Mouse (Mus musculus): ENCODE results near the gene Cadm3. TPM values are rescaled to one million over a fixed set of nuclear protein-coding genes. Genes with fewer than 3 reads are reported as not detected.

Cadm3 gene
- polyA plus RNA-seq, 1 experiment from 2014 or later: 0.26 TPM

- DNase-seq (ENCODE audit: low spot score): no peak
- no peaks in the 10 kb centered on the region for H3K4me1 ChIP-seq (ENCODE audit: insufficient read depth, low read depth, low read length)
- no peak overlapping the region for H3K27ac ChIP-seq (ENCODE audit: low read length)
- H3K9me3 ChIP-seq (ENCODE audit: low read length): no peaks in the 10 kb centered on the region
- no peak overlapping the region for H3K4me3 ChIP-seq (ENCODE audit: low read depth, low read length)
- H3K36me3 ChIP-seq (ENCODE audit: insufficient read depth, low read length): no peaks in the 10 kb centered on the region
- H3K4me2 ChIP-seq (replicated peaks; ENCODE audit: low read depth, low read length): no peak overlapping the region
- H3K9ac ChIP-seq (replicated peaks; ENCODE audit: low read depth): no peak overlapping the region
- no peak for TF ChIP-seq EP300 (IDR thresholded peaks at IDR 0.05)
- no peak for TF ChIP-seq CTCF (IDR thresholded peaks at IDR 0.05)
- WGBS: 18% methylated on average over 4 of the region's 4 CpGs
- H3K27me3 ChIP-seq (replicated peaks; ENCODE audit: insufficient read depth, low read length): no peaks in the 10 kb centered on the region
- ATAC-seq: no peak
Observed at GRCm38 (mm10) chr1:173329185-173329584, 38.3 kb downstream of the Cadm3 start.

DNA sequence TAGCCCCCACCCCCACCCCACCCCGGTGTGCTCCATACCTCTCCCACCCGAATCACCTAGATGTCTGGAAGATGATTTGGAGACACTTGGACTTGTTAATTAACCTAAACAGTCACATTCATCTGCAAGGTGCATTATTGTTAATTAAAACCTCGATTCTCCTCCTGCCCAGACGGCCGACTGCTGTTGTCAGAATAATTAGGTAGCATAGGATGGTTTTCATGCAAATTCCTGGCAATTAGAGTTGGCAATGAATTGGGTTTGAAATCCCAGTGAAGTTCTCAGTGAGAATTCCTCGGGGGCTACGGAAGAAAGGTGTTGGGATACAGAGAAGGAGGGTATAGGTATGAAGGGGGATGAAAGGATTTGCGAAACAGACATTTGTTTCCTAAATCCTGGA lies 39.0 kb downstream of the Cadm3 start:
- H3K4me3 ChIP-seq (ENCODE audit: low read depth, low read length): no peak overlapping the region
- ATAC-seq: no peak
- no peak for DNase-seq (ENCODE audit: low spot score)
- no peak overlapping the region for H3K27ac ChIP-seq (ENCODE audit: low read length)
- H3K36me3 ChIP-seq (ENCODE audit: insufficient read depth, low read length): no peaks in the 10 kb centered on the region
- no peaks in the 10 kb centered on the region for H3K27me3 ChIP-seq (replicated peaks; ENCODE audit: insufficient read depth, low read length)
- H3K4me2 ChIP-seq (replicated peaks; ENCODE audit: low read depth, low read length): no peak overlapping the region
- no peaks in the 10 kb centered on the region for H3K9me3 ChIP-seq (ENCODE audit: low read length)
- WGBS: 62% methylated on average over 8 of the region's 8 CpGs
- TF ChIP-seq EP300 (IDR thresholded peaks at IDR 0.05) (no peak), CTCF (IDR thresholded peaks at IDR 0.05) (no peak)
- no peaks in the 10 kb centered on the region for H3K4me1 ChIP-seq (ENCODE audit: insufficient read depth, low read depth, low read length)
- no peak overlapping the region for H3K9ac ChIP-seq (replicated peaks; ENCODE audit: low read depth)

GRCm38 (mm10) chr1:173326552-173326951 lies 40.9 kb downstream of the Cadm3 start:
- no peak for ATAC-seq
- 47% methylated on average over 1 of the region's 1 CpGs for WGBS
- no peaks in the 10 kb centered on the region for H3K27me3 ChIP-seq (replicated peaks; ENCODE audit: insufficient read depth, low read length)
- no peak overlapping the region for H3K4me2 ChIP-seq (replicated peaks; ENCODE audit: low read depth, low read length)
- H3K36me3 ChIP-seq (ENCODE audit: insufficient read depth, low read length): no peaks in the 10 kb centered on the region
- H3K9me3 ChIP-seq (ENCODE audit: low read length): no peaks in the 10 kb centered on the region
- H3K9ac ChIP-seq (replicated peaks; ENCODE audit: low read depth): no peak overlapping the region
- TF ChIP-seq EP300 (IDR thresholded peaks at IDR 0.05): no peak
- no peak for TF ChIP-seq CTCF (IDR thresholded peaks at IDR 0.05)
- H3K4me3 ChIP-seq (ENCODE audit: low read depth, low read length): no peak overlapping the region
- no peak for DNase-seq (ENCODE audit: low spot score)
- no peaks in the 10 kb centered on the region for H3K4me1 ChIP-seq (ENCODE audit: insufficient read depth, low read depth, low read length)
- H3K27ac ChIP-seq (ENCODE audit: low read length): no peak overlapping the region

- TF ChIP-seq EP300 (IDR thresholded peaks at IDR 0.05): no peak
- no peak for TF ChIP-seq CTCF (IDR thresholded peaks at IDR 0.05)
Observed at GRCm38 (mm10) chr1:173325395-173325794, 42.1 kb downstream of the Cadm3 start.

DNA sequence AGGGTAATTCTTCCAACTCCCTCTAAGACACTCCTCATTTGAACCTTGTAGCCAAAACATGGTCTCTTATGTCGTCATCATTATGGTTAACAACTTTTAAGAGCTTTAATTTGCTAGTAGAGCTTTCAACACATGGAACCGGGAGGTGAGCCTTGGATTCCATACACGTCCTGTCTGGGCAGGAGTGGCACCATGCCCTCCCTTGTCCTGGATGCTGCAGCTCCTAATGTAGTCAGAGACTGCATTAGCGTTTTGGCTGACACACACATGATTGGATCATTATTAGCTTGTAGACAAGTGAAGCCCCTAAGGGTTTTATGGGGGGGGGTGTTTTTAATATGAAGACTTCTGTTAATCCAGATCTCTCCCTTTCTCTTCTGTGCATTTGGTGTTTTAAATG lies 42.5 kb downstream of the Cadm3 start:
- no peak overlapping the region for H3K9ac ChIP-seq (replicated peaks; ENCODE audit: low read depth)
- 58% methylated on average over 4 of the region's 4 CpGs for WGBS
- no peaks in the 10 kb centered on the region for H3K27me3 ChIP-seq (replicated peaks; ENCODE audit: insufficient read depth, low read length)
- no peak overlapping the region for H3K27ac ChIP-seq (ENCODE audit: low read length)
- H3K4me1 ChIP-seq (ENCODE audit: insufficient read depth, low read depth, low read length): no peaks in the 10 kb centered on the region
- H3K4me3 ChIP-seq (ENCODE audit: low read depth, low read length): no peak overlapping the region
- H3K9me3 ChIP-seq (ENCODE audit: low read length): no peaks in the 10 kb centered on the region
- DNase-seq (ENCODE audit: low spot score) (no peak), ATAC-seq (no peak)
- no peaks in the 10 kb centered on the region for H3K36me3 ChIP-seq (ENCODE audit: insufficient read depth, low read length)
- TF ChIP-seq EP300 (IDR thresholded peaks at IDR 0.05) (no peak), CTCF (IDR thresholded peaks at IDR 0.05) (no peak)
- no peak overlapping the region for H3K4me2 ChIP-seq (replicated peaks; ENCODE audit: low read depth, low read length)

More at GRCm38 (mm10) chr1:173325395-173325794, 42.1 kb downstream of the Cadm3 start:
- ATAC-seq: no peak
- no peak overlapping the region for H3K9ac ChIP-seq (replicated peaks; ENCODE audit: low read depth)
- H3K27me3 ChIP-seq (replicated peaks; ENCODE audit: insufficient read depth, low read length): no peaks in the 10 kb centered on the region
- no peaks in the 10 kb centered on the region for H3K9me3 ChIP-seq (ENCODE audit: low read length)
- no peak overlapping the region for H3K27ac ChIP-seq (ENCODE audit: low read length)
- no peaks in the 10 kb centered on the region for H3K36me3 ChIP-seq (ENCODE audit: insufficient read depth, low read length)
- H3K4me1 ChIP-seq (ENCODE audit: insufficient read depth, low read depth, low read length): no peaks in the 10 kb centered on the region
- H3K4me2 ChIP-seq (replicated peaks; ENCODE audit: low read depth, low read length): no peak overlapping the region
- no peak for DNase-seq (ENCODE audit: low spot score)
- WGBS: 85% methylated on average over 1 of the region's 1 CpGs
- no peak overlapping the region for H3K4me3 ChIP-seq (ENCODE audit: low read depth, low read length)

GRCm38 (mm10) chr1:173323839-173324585 lies 43.5 kb downstream of the Cadm3 start:
- Histone ChIP-seq H3K9me3 (ENCODE audit: low read length) (no peaks in the 10 kb centered on the region), H3K4me3 (ENCODE audit: low read depth, low read length) (no peak overlapping the region), H3K27me3 (replicated peaks; ENCODE audit: insufficient read depth, low read length) (no peaks in the 10 kb centered on the region), H3K27ac (ENCODE audit: low read length) (no peak overlapping the region), H3K9ac (replicated peaks; ENCODE audit: low read depth) (no peak overlapping the region), H3K4me2 (replicated peaks; ENCODE audit: low read depth, low read length) (no peak overlapping the region), H3K36me3 (ENCODE audit: insufficient read depth, low read length) (no peaks in the 10 kb centered on the region), H3K4me1 (ENCODE audit: insufficient read depth, low read depth, low read length) (no peaks in the 10 kb centered on the region)
- ATAC-seq (no peak), DNase-seq (ENCODE audit: low spot score) (peak; percentile 27)
- TF ChIP-seq CTCF (IDR thresholded peaks at IDR 0.05) (peak; percentile 69), EP300 (IDR thresholded peaks at IDR 0.05) (no peak)
- 18% methylated on average over 5 of the region's 5 CpGs for WGBS

All from lung, postnatal 0 days (tissue).